Mouse (Mus musculus) brain, embryonic 14.5 days (tissue): Measurements from ENCODE around the gene Blm.

ENCODE experiments used
- CTCF ChIP-seq: fragments of 200-500 bp; IDR thresholded peaks from 2 replicates; pipeline ENCODE4 v1.5.1; 2012; ENCODE audit warnings: inconsistent platforms, mild to moderate bottlenecking, moderate library complexity, borderline replicate concordance; ENCODE audit not compliant: insufficient read depth, insufficient read length; ENCODE audit errors: extremely low read depth
- POLR2A ChIP-seq: fragments of 200-500 bp; IDR thresholded peaks from 2 replicates; pipeline ENCODE4 v1.6.1; 2012; ENCODE audit warnings: mild to moderate bottlenecking, inconsistent platforms, borderline replicate concordance; ENCODE audit not compliant: poor library complexity, insufficient read depth, insufficient read length, severe bottlenecking; ENCODE audit errors: extremely low read depth

GRCm38 (mm10) chr7:80413512-80414302, 121.2 kb downstream of the Blm start:
- TF ChIP-seq CTCF (no peak), POLR2A (no peak)
